Mouse (Mus musculus) intestine, embryonic 14.5 days (tissue): ENCODE measurements around the gene Pcsk4. TPM values are rescaled to one million over a fixed set of nuclear protein-coding genes. Genes with fewer than 3 reads are reported as not detected.

Experiments used
- ATAC-seq: fragments of 200-750 bp; cut with Nextera tagmentation; replicated peaks from 2 replicates; pipeline ENCODE4 v1.8.0; 2017; ENCODE audit warnings: low read depth, moderate number of reproducible peaks, moderate TSS enrichment, moderate library complexity; ENCODE audit not compliant: low FRiP score, low TSS enrichment
- DNase-seq: peaks from one replicate; pipeline ENCODE4 v3.0.0-alpha.2; 2018; ENCODE audit warnings: low spot score
- H3K27ac ChIP-seq: fragments of 300-500 bp; sonication (generic); 2 replicates; pipeline ENCODE4 v1.5.1; 2014; ENCODE audit warnings: low read depth, mild to moderate bottlenecking, control low read depth
- H3K27me3 ChIP-seq: fragments of 300-500 bp; sonication (generic); replicated peaks from 2 replicates; pipeline ENCODE4 v1.6.1; 2014; ENCODE audit warnings: low read length, control low read depth; ENCODE audit not compliant: control insufficient read depth, insufficient read depth
- H3K36me3 ChIP-seq: fragments of 300-500 bp; sonication (generic); 2 replicates; pipeline ENCODE4 v1.6.1; 2014; ENCODE audit warnings: low read length, control low read depth; ENCODE audit not compliant: control insufficient read depth, insufficient read depth
- H3K4me1 ChIP-seq: fragments of 300-500 bp; sonication (generic); replicated peaks from 2 replicates; pipeline ENCODE4 v1.6.1; 2014; ENCODE audit warnings: low read length, control low read depth, mixed read lengths; ENCODE audit not compliant: control insufficient read depth, insufficient read depth
- H3K4me2 ChIP-seq: fragments of 300-500 bp; sonication (generic); 2 replicates; pipeline ENCODE4 v1.6.1; 2014; ENCODE audit warnings: low read length
- H3K4me3 ChIP-seq: fragments of 300-500 bp; sonication (generic); 2 replicates; pipeline ENCODE4 v1.5.1; 2014; ENCODE audit warnings: low read depth, low read length, control low read depth, mixed read lengths
- H3K9ac ChIP-seq: fragments of 300-500 bp; sonication (generic); 2 replicates; pipeline ENCODE4 v1.6.1; 2014; ENCODE audit warnings: mild to moderate bottlenecking, low read length
- H3K9me3 ChIP-seq: fragments of 300-500 bp; sonication (generic); 2 replicates; pipeline ENCODE4 v1.6.1; 2016; ENCODE audit warnings: low read length, control low read depth; ENCODE audit not compliant: control insufficient read depth
- WGBS: fragments of 180-500 bp; shearing (Covaris S2); extraction: QIAGEN DNeasy Blood & Tissue Kit; methylation state at CpG from one replicate; pipeline ENCODE4 v1.1.7; 2014; 5-methylcytosine and 5-hydroxymethylcytosine counted together
- polyA plus RNA-seq: library from polyadenylated mRNA; unstranded; fragments of >200 nt; fragmentation: Nextera tagmentation; extraction: Ambion mirVana; gene quantifications from 2 replicates; pipeline ENCODE4 v1.2.1, GENCODE M21; 2014

Gene Pcsk4
- polyA plus RNA-seq, 1 experiment from 2014 or later = 7.3 TPM

DNA sequence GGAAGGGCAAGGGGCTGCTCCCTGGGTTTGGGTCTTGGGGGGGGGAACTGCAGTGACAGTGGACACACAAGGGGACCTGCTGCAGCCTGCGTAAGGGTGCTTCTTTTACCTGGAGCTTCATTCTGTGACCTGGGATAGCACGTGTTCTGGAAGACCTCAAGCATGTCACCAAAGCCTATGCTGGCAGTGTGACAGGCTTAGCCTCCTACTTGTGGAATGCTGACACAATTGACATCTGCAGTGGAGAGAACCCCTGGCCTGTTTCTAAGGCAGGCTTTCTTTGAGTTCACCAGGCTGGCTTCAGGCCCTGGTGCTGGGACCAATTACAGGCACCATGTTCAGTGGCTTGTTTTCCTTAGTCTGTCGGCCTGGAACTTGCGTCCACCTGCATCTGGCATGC is 35.0 kb downstream of the Pcsk4 start:
- DNase-seq (no peak), ATAC-seq (no peak)
- WGBS = 61% methylated on average over 4 of the region's 4 CpGs
- H3K4me3 ChIP-seq = no peak overlapping the region
- H3K36me3 ChIP-seq = peaks cover 22% of the 10 kb centered on the region
- peaks cover 24% of the 10 kb centered on the region for H3K27me3 ChIP-seq
- H3K4me1 ChIP-seq = peaks cover 18% of the 10 kb centered on the region
- H3K4me2 ChIP-seq = no peak overlapping the region
- H3K27ac ChIP-seq = no peak overlapping the region
- no peaks in the 10 kb centered on the region for H3K9me3 ChIP-seq
- H3K9ac ChIP-seq = no peak overlapping the region

DNA sequence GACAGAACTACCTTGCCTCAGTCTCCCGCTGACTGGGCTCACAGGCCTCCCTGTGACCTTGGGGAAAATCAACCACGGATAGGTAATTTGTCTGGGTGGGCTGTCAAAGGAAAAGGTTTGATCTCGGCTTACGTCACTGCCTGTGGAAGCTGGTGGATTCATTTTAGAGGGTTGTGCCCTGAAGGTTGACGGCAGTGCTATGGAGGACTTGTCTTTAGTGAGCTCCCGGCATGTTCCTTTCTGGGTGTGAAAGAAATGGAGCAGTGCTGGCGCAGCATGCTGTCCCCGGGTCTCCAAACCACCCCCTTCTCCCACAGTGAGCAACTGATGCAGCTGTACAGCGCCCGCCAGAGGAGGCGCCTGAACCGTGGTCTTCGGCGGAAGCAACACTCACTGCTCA is 36.0 kb downstream of the Pcsk4 start:
- Histone ChIP-seq H3K4me1 (peaks cover 18% of the 10 kb centered on the region), H3K9me3 (no peaks in the 10 kb centered on the region), H3K9ac (peak overlapping the region; percentile 99), H3K27ac (peak overlapping the region; percentile 91), H3K4me3 (peak overlapping the region; percentile 96), H3K36me3 (peaks cover 32% of the 10 kb centered on the region), H3K27me3 (peaks cover 14% of the 10 kb centered on the region), H3K4me2 (peak overlapping the region; percentile 92)
- WGBS = 29% methylated on average over 14 of the region's 14 CpGs
- ATAC-seq = no peak
- no peak for DNase-seq

DNA sequence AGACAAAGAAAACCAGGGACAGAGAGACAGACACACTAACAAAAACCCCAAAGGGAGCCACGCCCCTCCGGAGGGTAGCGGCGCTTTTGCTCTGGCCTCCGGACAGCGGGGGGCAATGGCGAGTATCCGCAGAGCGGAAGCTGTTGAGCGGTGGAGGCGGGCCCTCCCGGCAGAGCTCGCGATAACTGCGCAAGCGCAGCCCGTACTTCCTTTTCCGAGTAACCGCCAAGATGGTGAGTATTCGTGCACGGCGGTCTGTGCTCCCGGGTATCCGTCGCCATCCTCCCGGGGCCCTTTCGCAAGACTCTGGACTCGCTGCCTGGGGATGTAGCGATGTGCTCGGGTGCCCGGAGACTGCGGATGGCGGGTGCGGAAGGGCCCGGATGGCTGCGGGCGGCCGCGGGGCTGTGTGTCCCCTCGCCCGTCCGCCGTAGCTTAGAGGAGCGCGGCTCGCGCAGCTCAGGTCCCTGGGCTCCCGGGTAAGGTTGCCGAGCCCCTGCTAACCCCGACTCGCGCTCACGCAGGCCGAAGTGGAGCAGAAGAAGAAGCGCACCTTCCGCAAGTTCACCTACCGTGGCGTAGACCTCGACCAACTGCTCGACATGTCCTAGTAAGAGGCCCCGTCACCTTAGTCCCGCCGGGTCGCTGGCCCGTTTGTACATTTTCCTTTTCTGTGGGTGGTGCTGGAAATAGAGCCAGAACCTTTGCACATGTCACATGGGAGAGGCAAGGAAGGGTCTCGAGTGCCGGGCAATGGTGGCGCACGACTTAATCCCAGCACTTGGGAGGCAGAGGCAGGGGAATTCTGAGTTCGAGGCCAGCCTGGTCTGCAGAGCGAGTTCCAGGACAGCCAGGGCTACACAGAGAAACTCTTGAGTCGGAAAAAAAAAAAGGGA is 36.8 kb downstream of the Pcsk4 start, which contains the start of gene Rps15:
Rps15 (plus strand) TSS at position 203 of the 896 bp plus-strand sequence.
- Histone ChIP-seq H3K4me3 (peak within 1 kb of the TSS; percentile 96), H3K4me2 (peak within 1 kb of the TSS; percentile 92), H3K27me3 (peaks cover 7% of the 10 kb centered on the region), H3K36me3 (peaks cover 40% of the 10 kb centered on the region), H3K27ac (peak within 1 kb of the TSS; percentile 91), H3K4me1 (peaks cover 18% of the 10 kb centered on the region), H3K9me3 (no peaks in the 10 kb centered on the region), H3K9ac (peak within 1 kb of the TSS; percentile 99)
- DNase-seq = peak; percentile 96
- WGBS = under 1% methylated on average over 72 of the region's 72 CpGs
- peak; percentile 78 for ATAC-seq

DNA sequence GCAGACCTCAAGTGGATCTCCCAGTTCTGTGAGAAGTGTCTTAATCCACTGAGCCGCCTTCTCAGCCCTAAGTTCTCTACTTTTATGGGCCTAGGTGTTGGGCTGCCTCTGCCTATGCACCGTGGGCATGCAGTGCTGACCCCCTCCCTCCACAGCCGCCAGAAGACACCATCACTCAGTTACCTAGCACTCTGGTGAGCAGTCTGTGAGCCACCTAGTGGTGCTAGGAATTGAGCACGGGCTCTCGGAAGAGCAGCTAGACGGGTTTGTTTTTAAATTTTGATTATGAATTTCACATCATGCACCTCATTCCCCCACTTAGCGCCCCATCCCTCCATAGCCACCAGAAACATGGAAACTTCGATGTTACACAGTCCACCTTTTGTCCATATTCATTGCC is 40.6 kb downstream of the Pcsk4 start:
- ATAC-seq (no peak), DNase-seq (no peak)
- Histone ChIP-seq H3K9ac (no peak overlapping the region), H3K4me3 (no peak overlapping the region), H3K9me3 (no peaks in the 10 kb centered on the region), H3K4me1 (peaks cover 9% of the 10 kb centered on the region; the same call in 1 of the 2 replicates), H3K27ac (no peak overlapping the region), H3K4me2 (no peak overlapping the region), H3K36me3 (peaks cover 63% of the 10 kb centered on the region), H3K27me3 (no peaks in the 10 kb centered on the region)
- WGBS = 64% methylated on average over 8 of the region's 8 CpGs

DNA sequence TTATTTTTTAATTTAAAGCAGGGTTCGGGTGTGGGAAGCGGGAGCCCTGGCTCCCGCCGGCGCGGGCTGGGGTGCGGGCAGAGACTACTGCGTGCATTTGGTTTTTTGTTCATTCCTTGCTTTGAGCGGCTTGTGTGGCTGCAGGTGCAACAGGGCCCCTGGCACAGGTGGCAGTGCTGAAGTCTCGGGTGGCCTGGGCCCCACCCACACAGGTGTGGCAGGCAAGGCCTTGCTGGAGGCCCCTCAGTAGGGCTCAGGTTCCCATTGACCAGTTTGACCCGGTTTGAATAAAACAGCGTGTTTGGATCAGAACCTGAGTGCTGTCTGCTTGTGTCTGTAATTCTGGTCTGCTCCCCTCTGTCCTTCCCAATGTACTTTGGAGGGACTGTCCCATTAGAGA is 41.2 kb downstream of the Pcsk4 start:
- WGBS = 93% methylated on average over 12 of the region's 12 CpGs
- no peak for DNase-seq
- H3K9ac ChIP-seq = no peak overlapping the region
- no peak overlapping the region for H3K4me2 ChIP-seq
- no peaks in the 10 kb centered on the region for H3K27me3 ChIP-seq
- H3K36me3 ChIP-seq = peaks cover 63% of the 10 kb centered on the region
- no peak for ATAC-seq
- no peaks in the 10 kb centered on the region for H3K9me3 ChIP-seq
- H3K27ac ChIP-seq = no peak overlapping the region
- peaks cover 3% of the 10 kb centered on the region; the same call in 1 of the 2 replicates for H3K4me1 ChIP-seq
- no peak overlapping the region for H3K4me3 ChIP-seq

DNA sequence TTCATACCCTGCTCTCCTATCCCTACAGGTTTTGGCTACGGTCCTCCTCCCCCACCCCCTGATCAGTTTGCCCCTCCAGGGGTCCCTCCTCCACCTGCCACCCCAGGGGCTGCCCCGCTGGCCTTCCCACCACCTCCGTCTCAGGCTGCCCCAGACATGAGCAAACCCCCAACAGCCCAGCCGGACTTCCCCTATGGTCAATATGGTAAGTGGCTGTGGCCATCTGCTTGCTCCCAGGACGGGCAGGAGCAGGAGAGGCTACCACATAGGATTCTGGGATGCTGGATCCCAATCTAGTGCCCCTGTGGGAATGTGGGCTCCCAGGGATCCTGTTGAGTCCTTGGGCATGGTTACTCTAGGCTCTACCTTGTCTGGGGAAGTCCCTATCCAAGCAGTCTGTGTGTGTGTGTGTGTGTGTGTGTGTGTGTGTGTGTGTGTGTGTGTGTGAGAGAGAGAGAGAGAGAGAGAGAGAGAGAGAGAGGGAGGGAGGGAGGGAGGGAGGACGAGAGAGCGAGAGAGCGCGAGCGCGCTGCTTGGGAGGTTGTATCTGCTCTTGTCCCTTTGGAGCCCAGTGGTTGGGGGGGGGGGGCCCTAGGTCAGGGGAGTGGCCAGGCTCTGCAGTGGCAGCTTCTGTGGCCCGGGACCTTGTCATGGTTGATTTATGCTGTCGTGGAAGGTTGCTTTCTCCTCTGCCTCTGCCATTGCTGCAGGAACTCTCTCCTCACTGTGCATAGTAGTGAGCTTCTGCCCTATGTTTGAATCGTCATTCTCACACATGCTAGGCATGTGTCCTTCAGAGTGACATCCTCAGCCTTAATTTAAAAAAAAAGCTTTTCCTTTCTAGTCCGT is 43.9 kb downstream of the Pcsk4 start:
- Histone ChIP-seq H3K4me3 (no peak overlapping the region), H3K27ac (no peak overlapping the region), H3K9ac (no peak overlapping the region), H3K4me2 (no peak overlapping the region), H3K36me3 (peaks cover 86% of the 10 kb centered on the region), H3K27me3 (no peaks in the 10 kb centered on the region), H3K9me3 (no peaks in the 10 kb centered on the region), H3K4me1 (no peaks in the 10 kb centered on the region)
- ATAC-seq (no peak), DNase-seq (no peak)
- WGBS = 80% methylated on average over 15 of the region's 15 CpGs

DNA sequence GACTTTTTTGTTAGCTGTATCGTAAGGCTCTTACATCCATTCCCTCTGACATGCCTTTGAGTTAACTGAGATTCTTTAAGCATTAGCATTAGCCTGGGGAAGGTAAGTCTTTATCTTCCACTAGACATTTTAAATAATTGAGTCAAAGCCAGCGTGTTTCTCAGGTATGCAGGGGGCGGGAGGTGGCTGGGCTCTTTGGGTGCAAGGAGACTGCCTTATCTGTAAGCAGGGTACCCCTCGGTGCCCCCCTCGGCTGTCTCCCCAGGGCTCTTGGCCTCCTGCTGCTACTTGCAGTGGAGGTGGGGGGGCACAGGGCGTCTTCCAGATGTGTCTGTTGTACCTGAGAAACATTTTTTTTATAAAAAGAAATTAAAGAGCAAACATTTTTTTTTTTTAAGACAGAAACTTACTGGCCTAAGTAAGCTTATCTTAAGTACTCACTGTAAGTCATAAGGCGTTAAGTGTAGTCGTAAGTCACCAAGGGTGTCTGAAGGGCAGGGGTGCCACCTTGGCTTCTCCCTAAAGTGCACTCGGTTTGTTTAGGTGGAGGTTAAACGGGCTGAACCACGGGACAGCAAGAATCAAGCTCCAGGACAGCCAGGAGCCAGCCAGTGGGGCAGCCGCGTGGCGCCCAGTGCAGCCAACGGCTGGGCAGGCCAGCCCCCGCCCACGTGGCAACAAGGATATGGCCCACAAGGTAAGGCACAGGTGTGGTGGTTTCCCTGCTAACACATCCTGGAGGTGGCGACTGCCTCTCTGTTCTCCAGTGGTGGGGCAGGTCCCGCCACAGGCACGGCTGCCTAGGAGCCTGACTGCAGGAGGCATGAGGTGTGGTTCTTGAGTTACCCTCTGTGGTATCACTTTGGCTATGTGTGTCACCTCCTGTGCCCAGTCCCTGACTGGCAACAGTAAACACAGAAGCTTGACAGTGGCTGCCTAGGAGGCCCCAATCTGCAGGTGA is 46.5 kb downstream of the Pcsk4 start:
- H3K4me1 ChIP-seq = no peaks in the 10 kb centered on the region
- no peak overlapping the region for H3K4me3 ChIP-seq
- no peak overlapping the region for H3K27ac ChIP-seq
- peaks cover 97% of the 10 kb centered on the region for H3K36me3 ChIP-seq
- no peak for ATAC-seq
- no peak overlapping the region for H3K4me2 ChIP-seq
- no peaks in the 10 kb centered on the region for H3K9me3 ChIP-seq
- no peaks in the 10 kb centered on the region for H3K27me3 ChIP-seq
- H3K9ac ChIP-seq = no peak overlapping the region
- DNase-seq = no peak
- 86% methylated on average over 20 of the region's 20 CpGs for WGBS

DNA sequence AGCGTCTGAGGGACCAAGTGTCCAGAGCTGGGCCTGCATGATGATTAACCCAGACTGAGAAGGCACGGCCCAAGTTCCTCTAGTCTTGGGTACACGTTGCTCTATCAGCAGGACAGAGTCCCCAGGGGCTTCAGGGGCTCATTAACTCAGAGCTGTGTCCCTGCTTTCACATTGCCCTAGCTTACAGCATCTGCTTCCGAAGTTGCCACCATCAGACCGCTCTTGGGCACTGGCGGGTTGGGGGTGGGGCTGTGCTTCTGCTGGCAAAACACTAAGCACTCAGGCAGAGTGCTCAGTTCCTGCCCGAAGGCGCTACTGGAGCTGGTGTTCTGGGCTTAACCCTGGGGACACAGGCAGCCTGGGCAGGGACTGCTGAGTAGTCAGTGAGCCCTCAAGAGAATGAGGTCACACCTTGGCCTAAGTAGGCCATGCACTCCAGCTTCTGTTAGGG is 47.4 kb downstream of the Pcsk4 start:
- no peak overlapping the region for H3K9ac ChIP-seq

More for the DNA sequence above, 47.4 kb downstream of the Pcsk4 start:
- Histone ChIP-seq H3K36me3 (peaks cover 97% of the 10 kb centered on the region), H3K4me1 (no peaks in the 10 kb centered on the region), H3K4me3 (no peak overlapping the region), H3K4me2 (no peak overlapping the region), H3K27me3 (no peaks in the 10 kb centered on the region), H3K9me3 (no peaks in the 10 kb centered on the region), H3K27ac (no peak overlapping the region)
- 81% methylated on average over 8 of the region's 8 CpGs for WGBS
- no peak for DNase-seq
- ATAC-seq = no peak
